Mouse (Mus musculus): ENCODE measurements around the gene Ccdc62. TPM values are rescaled to one million over a fixed set of nuclear protein-coding genes. Genes with fewer than 3 reads are reported as not detected.

Gene Ccdc62
- polyA plus RNA-seq, 1 experiment: 5.4 TPM

DNA sequence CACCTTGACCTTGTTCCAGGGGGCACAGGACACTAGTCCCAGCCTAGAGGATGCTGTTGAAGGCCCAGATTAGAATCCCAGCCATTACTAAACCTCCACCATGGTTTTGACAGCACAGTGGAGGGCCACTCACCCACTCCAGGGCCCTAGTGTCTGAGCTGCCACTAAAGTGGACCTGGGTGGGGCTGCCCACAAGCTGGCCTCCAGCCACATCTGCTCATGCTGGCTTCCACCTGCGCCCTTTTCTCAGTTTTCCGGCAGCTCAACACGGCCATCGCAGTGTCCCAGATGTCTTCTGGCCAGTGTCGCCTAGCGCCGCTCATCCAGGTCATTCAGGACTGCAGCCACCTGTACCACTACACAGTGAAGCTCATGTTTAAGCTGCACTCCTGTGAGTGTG lies 64.0 kb downstream of the Ccdc62 start:
- Histone ChIP-seq H3K4me1 (ENCODE audit: control insufficient read depth, insufficient read depth, low read length) (peaks cover 4% of the 10 kb centered on the region), H3K27ac (ENCODE audit: insufficient read depth, low read length) (no peak overlapping the region), H3K4me3 (ENCODE audit: insufficient read depth, low read length) (no peak overlapping the region)
- TF ChIP-seq CTCF (IDR thresholded peaks at IDR 0.05; ENCODE audit: extremely low read depth, insufficient read depth, low read length): no peak
- no peak for TF ChIP-seq POLR2A (IDR thresholded peaks at IDR 0.05; ENCODE audit: extremely low read depth, insufficient read depth, low read length)

- TF ChIP-seq POLR2A (IDR thresholded peaks at IDR 0.05; ENCODE audit: extremely low read depth, insufficient read depth, low read length) (no peak), CTCF (IDR thresholded peaks at IDR 0.05; ENCODE audit: extremely low read depth, insufficient read depth, low read length) (no peak)
- no peak overlapping the region for H3K4me3 ChIP-seq (ENCODE audit: insufficient read depth, low read length)
- H3K27ac ChIP-seq (ENCODE audit: insufficient read depth, low read length): no peak overlapping the region
- H3K4me1 ChIP-seq (ENCODE audit: control insufficient read depth, insufficient read depth, low read length): peaks cover 4% of the 10 kb centered on the region
Measured at GRCm38 (mm10) chr5:123995388-123995787, 64.9 kb downstream of the Ccdc62 start.

GRCm38 (mm10) chr5:123996194-123996593 lies 65.7 kb downstream of the Ccdc62 start:
- no peak overlapping the region for H3K27ac ChIP-seq (ENCODE audit: insufficient read depth, low read length)
- TF ChIP-seq CTCF (IDR thresholded peaks at IDR 0.05; ENCODE audit: extremely low read depth, insufficient read depth, low read length): no peak
- no peak for TF ChIP-seq POLR2A (IDR thresholded peaks at IDR 0.05; ENCODE audit: extremely low read depth, insufficient read depth, low read length)
- H3K4me3 ChIP-seq (ENCODE audit: insufficient read depth, low read length): no peak overlapping the region
- H3K4me1 ChIP-seq (ENCODE audit: control insufficient read depth, insufficient read depth, low read length): peaks cover 4% of the 10 kb centered on the region

- Histone ChIP-seq H3K4me1 (ENCODE audit: control insufficient read depth, insufficient read depth, low read length) (peaks cover 4% of the 10 kb centered on the region), H3K27ac (ENCODE audit: insufficient read depth, low read length) (no peak overlapping the region), H3K4me3 (ENCODE audit: insufficient read depth, low read length) (no peak overlapping the region)
- TF ChIP-seq CTCF (IDR thresholded peaks at IDR 0.05; ENCODE audit: extremely low read depth, insufficient read depth, low read length) (no peak), POLR2A (IDR thresholded peaks at IDR 0.05; ENCODE audit: extremely low read depth, insufficient read depth, low read length) (no peak)
Measured at GRCm38 (mm10) chr5:123996695-123997094, 66.2 kb downstream of the Ccdc62 start.

GRCm38 (mm10) chr5:123997211-123997751 lies 66.8 kb downstream of the Ccdc62 start:
- peaks cover 3% of the 10 kb centered on the region for H3K4me1 ChIP-seq (ENCODE audit: control insufficient read depth, insufficient read depth, low read length)
- no peak overlapping the region for H3K27ac ChIP-seq (ENCODE audit: insufficient read depth, low read length)
- TF ChIP-seq POLR2A (IDR thresholded peaks at IDR 0.05; ENCODE audit: extremely low read depth, insufficient read depth, low read length) (no peak), CTCF (IDR thresholded peaks at IDR 0.05; ENCODE audit: extremely low read depth, insufficient read depth, low read length) (no peak)
- no peak overlapping the region for H3K4me3 ChIP-seq (ENCODE audit: insufficient read depth, low read length)

DNA sequence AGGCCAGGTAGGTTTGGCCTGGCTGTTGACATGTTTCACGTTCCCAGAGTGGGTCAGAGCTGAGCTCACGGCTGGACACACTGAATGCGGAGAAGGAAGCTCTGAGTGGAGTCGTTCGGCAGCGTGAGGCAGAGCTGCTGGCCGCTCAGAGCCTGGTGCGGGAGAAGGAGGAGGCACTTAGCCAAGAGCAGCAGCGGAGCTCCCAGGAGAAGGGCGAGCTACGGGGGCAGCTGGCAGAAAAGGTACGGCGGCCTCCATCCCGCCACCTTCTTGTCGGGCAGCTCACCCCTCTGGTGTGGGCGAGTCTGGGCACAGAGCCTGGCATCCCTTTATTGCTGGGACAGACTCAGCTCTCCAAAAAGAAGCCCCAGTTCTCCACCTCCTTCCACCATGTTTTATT lies 67.3 kb downstream of the Ccdc62 start:
- H3K4me1 ChIP-seq (ENCODE audit: control insufficient read depth, insufficient read depth, low read length): peaks cover 3% of the 10 kb centered on the region
- no peak overlapping the region for H3K27ac ChIP-seq (ENCODE audit: insufficient read depth, low read length)
- TF ChIP-seq CTCF (IDR thresholded peaks at IDR 0.05; ENCODE audit: extremely low read depth, insufficient read depth, low read length) (no peak), POLR2A (IDR thresholded peaks at IDR 0.05; ENCODE audit: extremely low read depth, insufficient read depth, low read length) (no peak)
- H3K4me3 ChIP-seq (ENCODE audit: insufficient read depth, low read length): no peak overlapping the region

GRCm38 (mm10) chr5:123998370-123998769 lies 67.9 kb downstream of the Ccdc62 start:
- Histone ChIP-seq H3K27ac (ENCODE audit: insufficient read depth, low read length) (no peak overlapping the region), H3K4me1 (ENCODE audit: control insufficient read depth, insufficient read depth, low read length) (peaks cover 3% of the 10 kb centered on the region), H3K4me3 (ENCODE audit: insufficient read depth, low read length) (no peak overlapping the region)
- no peak for TF ChIP-seq POLR2A (IDR thresholded peaks at IDR 0.05; ENCODE audit: extremely low read depth, insufficient read depth, low read length)

- Histone ChIP-seq H3K27ac (ENCODE audit: insufficient read depth, low read length) (no peak overlapping the region), H3K4me1 (ENCODE audit: control insufficient read depth, insufficient read depth, low read length) (peaks cover 3% of the 10 kb centered on the region), H3K4me3 (ENCODE audit: insufficient read depth, low read length) (no peak overlapping the region)
- TF ChIP-seq CTCF (IDR thresholded peaks at IDR 0.05; ENCODE audit: extremely low read depth, insufficient read depth, low read length) (peak; percentile 97), POLR2A (IDR thresholded peaks at IDR 0.05; ENCODE audit: extremely low read depth, insufficient read depth, low read length) (no peak)
Measured at GRCm38 (mm10) chr5:124000824-124001223, 70.3 kb downstream of the Ccdc62 start.

DNA sequence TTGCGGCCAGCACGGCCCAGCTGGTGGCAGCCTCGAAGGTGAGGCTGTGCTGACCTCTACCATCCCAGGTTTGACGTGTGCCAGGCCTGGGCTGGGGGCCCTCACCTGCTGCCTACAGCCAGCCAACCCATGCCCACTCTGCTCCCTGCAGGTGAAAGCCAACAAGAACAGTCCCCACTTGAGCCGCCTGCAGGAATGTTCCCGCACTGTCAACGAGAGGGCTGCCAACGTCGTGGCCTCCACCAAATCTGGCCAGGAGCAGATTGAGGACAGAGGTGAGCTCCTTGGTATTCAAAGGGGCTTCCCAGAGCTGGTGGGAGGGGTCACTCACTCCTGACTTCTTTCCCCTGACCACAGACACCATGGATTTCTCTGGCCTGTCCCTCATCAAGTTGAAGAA lies 70.8 kb downstream of the Ccdc62 start:
- Histone ChIP-seq H3K4me1 (ENCODE audit: control insufficient read depth, insufficient read depth, low read length) (peaks cover 3% of the 10 kb centered on the region), H3K4me3 (ENCODE audit: insufficient read depth, low read length) (no peak overlapping the region), H3K27ac (ENCODE audit: insufficient read depth, low read length) (no peak overlapping the region)
- TF ChIP-seq CTCF (IDR thresholded peaks at IDR 0.05; ENCODE audit: extremely low read depth, insufficient read depth, low read length) (no peak), POLR2A (IDR thresholded peaks at IDR 0.05; ENCODE audit: extremely low read depth, insufficient read depth, low read length) (no peak)

- TF ChIP-seq CTCF (IDR thresholded peaks at IDR 0.05; ENCODE audit: extremely low read depth, insufficient read depth, low read length) (no peak), POLR2A (IDR thresholded peaks at IDR 0.05; ENCODE audit: extremely low read depth, insufficient read depth, low read length) (no peak)
- Histone ChIP-seq H3K27ac (ENCODE audit: insufficient read depth, low read length) (no peak overlapping the region), H3K4me1 (ENCODE audit: control insufficient read depth, insufficient read depth, low read length) (0 out of 2 replicates have a peak, but pooled peaks cover 1% of the 10 kb centered on the region), H3K4me3 (ENCODE audit: insufficient read depth, low read length) (no peak overlapping the region)
Measured at GRCm38 (mm10) chr5:124002876-124003275, 72.4 kb downstream of the Ccdc62 start.
